Mouse (Mus musculus) kidney, postnatal 0 days (tissue): ENCODE measurements around the gene Smim5. TPM values are rescaled to one million over a fixed set of nuclear protein-coding genes. Genes with fewer than 3 reads are reported as not detected.

Source experiments
- ATAC-seq: fragments of 200-750 bp; cut with Nextera tagmentation; replicated peaks from 2 replicates; pipeline ENCODE4 v1.8.0; 2017; ENCODE audit warnings: low read depth, moderate number of reproducible peaks, moderate TSS enrichment, moderate library complexity; ENCODE audit not compliant: low FRiP score
- DNase-seq: peaks from one replicate; pipeline ENCODE4 v3.0.0-alpha.2; 2016; ENCODE audit warnings: low spot score
- H3K27ac ChIP-seq: fragments of 300-500 bp; sonication (generic); 2 replicates; pipeline ENCODE4 v1.5.1; 2014; ENCODE audit warnings: mild to moderate bottlenecking
- H3K27me3 ChIP-seq: fragments of 300-500 bp; sonication (generic); 2 replicates; pipeline ENCODE4 v1.6.1; 2014; ENCODE audit warnings: low read length, mixed read lengths; ENCODE audit not compliant: insufficient read depth
- H3K36me3 ChIP-seq: fragments of 300-500 bp; sonication (generic); 2 replicates; pipeline ENCODE4 v1.6.1; 2014; ENCODE audit warnings: low read length, mixed read lengths; ENCODE audit not compliant: insufficient read depth
- H3K4me1 ChIP-seq: fragments of 300-500 bp; sonication (generic); replicated peaks from 2 replicates; pipeline ENCODE4 v1.6.1; 2014; ENCODE audit warnings: antibody characterized with exemption, low read length, mixed read lengths; ENCODE audit not compliant: insufficient read depth
- H3K4me2 ChIP-seq: fragments of 300-500 bp; sonication (generic); 2 replicates; pipeline ENCODE4 v1.6.1; 2014; ENCODE audit warnings: mild to moderate bottlenecking, low read length, moderate library complexity, mixed read lengths
- H3K4me3 ChIP-seq: fragments of 300-500 bp; sonication (generic); replicated peaks from 2 replicates; pipeline ENCODE4 v1.5.1; 2014; ENCODE audit warnings: low read depth, low read length
- H3K9ac ChIP-seq: fragments of 300-500 bp; sonication (generic); 2 replicates; pipeline ENCODE4 v1.6.1; 2014; ENCODE audit warnings: low read depth, low read length
- H3K9me3 ChIP-seq: fragments of 300-500 bp; sonication (generic); replicated peaks from 2 replicates; pipeline ENCODE4 v1.6.1; 2016; ENCODE audit warnings: low read length, inconsistent platforms, mixed read lengths
- CTCF ChIP-seq: IDR thresholded peaks from 2 replicates; pipeline ENCODE4 v1.5.1; 2016; ENCODE audit warnings: antibody characterized with exemption, low read depth, mild to moderate bottlenecking, moderate library complexity
- WGBS: fragments of 180-500 bp; shearing (Covaris S2); extraction: QIAGEN DNeasy Blood & Tissue Kit; methylation state at CpG from one replicate; pipeline ENCODE4 v1.1.7; 2014; 5-methylcytosine and 5-hydroxymethylcytosine counted together
- polyA plus RNA-seq: library from polyadenylated mRNA; unstranded; fragments of >200 nt; fragmentation: Nextera tagmentation; extraction: Ambion mirVana; gene quantifications from 2 replicates; pipeline ENCODE4 v1.2.1, GENCODE M21; 2015

The Smim5 gene
- polyA plus RNA-seq, 1 experiment from 2014 or later = 12.1 TPM

DNA sequence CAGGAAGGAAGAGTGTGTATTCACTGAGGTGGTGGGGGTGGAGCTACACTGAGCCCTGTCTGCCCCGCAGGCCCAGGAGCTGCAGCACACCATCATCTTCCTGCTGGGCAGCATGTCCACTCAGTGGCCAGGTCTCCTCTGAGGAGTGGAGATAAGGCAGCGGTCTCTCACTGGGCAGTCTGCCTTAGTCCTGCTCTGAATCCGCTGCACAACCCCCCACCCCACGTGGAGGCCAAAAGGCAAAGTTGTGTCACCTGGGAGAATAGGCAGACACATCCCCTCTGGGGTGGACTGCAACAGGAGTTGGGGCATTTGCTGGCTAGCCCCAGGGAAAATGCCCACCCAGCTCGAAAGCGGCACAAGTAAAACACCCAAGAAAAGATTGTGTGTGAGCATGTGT is 7.6 kb upstream of the Smim5 start:
- ATAC-seq = no peak
- Histone ChIP-seq H3K27ac (no peak overlapping the region), H3K9ac (no peak overlapping the region), H3K4me3 (no peak overlapping the region), H3K4me1 (no peaks in the 10 kb centered on the region), H3K4me2 (no peak overlapping the region), H3K9me3 (no peaks in the 10 kb centered on the region), H3K36me3 (0 out of 2 replicates have a peak, but pooled peaks cover 13% of the 10 kb centered on the region), H3K27me3 (no peaks in the 10 kb centered on the region)
- WGBS = 66% methylated on average over 6 of the region's 6 CpGs
- DNase-seq = no peak
- no peak for TF ChIP-seq CTCF

DNA sequence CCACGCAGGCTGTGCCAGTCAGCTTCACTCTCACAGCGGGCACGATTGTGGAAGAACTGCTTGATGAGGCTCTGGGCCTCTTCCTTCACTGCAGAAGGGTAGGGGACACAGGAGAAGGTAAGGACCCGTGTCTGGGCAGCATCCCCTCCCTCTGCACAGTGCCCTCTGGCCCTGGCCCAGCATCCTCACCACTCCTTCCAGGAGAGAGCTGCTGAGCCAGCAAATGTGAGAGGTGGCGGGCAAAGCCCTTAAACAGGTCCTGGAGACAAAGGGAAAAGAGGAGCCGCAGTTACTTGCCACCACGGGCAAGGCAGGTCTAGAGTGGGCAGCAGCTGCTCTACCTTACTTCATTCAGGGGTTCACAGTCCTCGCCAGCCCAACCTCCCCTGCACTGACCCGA is 6.7 kb upstream of the Smim5 start:
- 89% methylated on average over 9 of the region's 9 CpGs for WGBS
- Histone ChIP-seq H3K27me3 (no peaks in the 10 kb centered on the region), H3K4me3 (no peak overlapping the region), H3K27ac (no peak overlapping the region), H3K4me2 (no peak overlapping the region), H3K9ac (no peak overlapping the region), H3K9me3 (no peaks in the 10 kb centered on the region), H3K4me1 (no peaks in the 10 kb centered on the region), H3K36me3 (0 out of 2 replicates have a peak, but pooled peaks cover 13% of the 10 kb centered on the region)
- TF ChIP-seq CTCF = no peak
- ATAC-seq (no peak), DNase-seq (no peak)

GRCm38 (mm10) chr11:115894755-115895520 is 4.8 kb upstream of the Smim5 start:
- no peaks in the 10 kb centered on the region for H3K9me3 ChIP-seq
- H3K36me3 ChIP-seq = 0 out of 2 replicates have a peak, but pooled peaks cover 13% of the 10 kb centered on the region
- no peaks in the 10 kb centered on the region for H3K27me3 ChIP-seq
- H3K9ac ChIP-seq = no peak overlapping the region
- DNase-seq = peak; percentile 56
- H3K4me1 ChIP-seq = peaks cover 6% of the 10 kb centered on the region
- TF ChIP-seq CTCF = peak; percentile 66
- no peak overlapping the region for H3K4me3 ChIP-seq
- 69% methylated on average over 14 of the region's 14 CpGs for WGBS
- no peak overlapping the region for H3K27ac ChIP-seq
- ATAC-seq = no peak
- no peak overlapping the region for H3K4me2 ChIP-seq

GRCm38 (mm10) chr11:115898446-115898845 is 1.3 kb upstream of the Smim5 start:
- no peak for TF ChIP-seq CTCF
- H3K36me3 ChIP-seq = 0 out of 2 replicates have a peak, but pooled peaks cover 7% of the 10 kb centered on the region
- no peak for ATAC-seq
- no peak for DNase-seq
- H3K9me3 ChIP-seq = no peaks in the 10 kb centered on the region
- H3K27ac ChIP-seq = no peak overlapping the region
- H3K9ac ChIP-seq = no peak overlapping the region
- 79% methylated on average over 7 of the region's 7 CpGs for WGBS
- no peak overlapping the region for H3K4me3 ChIP-seq
- H3K4me1 ChIP-seq = peaks cover 34% of the 10 kb centered on the region
- H3K27me3 ChIP-seq = no peaks in the 10 kb centered on the region
- H3K4me2 ChIP-seq = no peak overlapping the region

DNA sequence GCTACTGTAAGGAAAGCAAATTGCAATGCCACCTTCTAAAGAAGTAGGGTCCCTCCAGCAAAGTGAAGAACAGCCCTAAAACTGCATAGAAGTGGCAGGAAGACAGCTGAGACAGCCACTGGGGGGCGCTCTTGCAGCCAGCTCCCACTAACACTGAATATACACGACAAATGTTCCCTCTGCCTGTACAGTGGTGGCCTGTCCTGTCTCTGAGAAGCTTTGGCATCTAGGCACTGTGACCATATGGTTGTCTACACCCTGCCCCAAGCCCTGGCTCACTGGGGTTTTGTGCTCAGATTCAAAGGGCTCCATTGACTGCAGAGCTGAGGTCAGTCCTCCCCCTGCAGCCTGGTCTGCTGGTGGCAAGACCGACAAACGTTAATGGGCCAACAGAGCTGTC is 880 bp upstream of the Smim5 start:
- Histone ChIP-seq H3K4me3 (no peak overlapping the region), H3K36me3 (0 out of 2 replicates have a peak, but pooled peaks cover 3% of the 10 kb centered on the region), H3K9me3 (no peaks in the 10 kb centered on the region), H3K27me3 (no peaks in the 10 kb centered on the region), H3K4me1 (peaks cover 38% of the 10 kb centered on the region), H3K9ac (no peak overlapping the region), H3K27ac (peak overlapping the region; percentile 91), H3K4me2 (no peak overlapping the region)
- TF ChIP-seq CTCF = peak; percentile 72
- DNase-seq = no peak
- no peak for ATAC-seq
- WGBS = 9% methylated on average over 4 of the region's 4 CpGs

- WGBS = 61% methylated on average over 8 of the region's 8 CpGs
- 0 out of 2 replicates have a peak overlapping the region, but pooled peaks have one; percentile 91 for H3K27ac ChIP-seq
- peaks cover 55% of the 10 kb centered on the region for H3K4me1 ChIP-seq
- no peak overlapping the region for H3K4me3 ChIP-seq
- no peaks in the 10 kb centered on the region for H3K27me3 ChIP-seq
- H3K9ac ChIP-seq = peak overlapping the region; percentile 32; the same call in 1 of the 2 replicates
- H3K4me2 ChIP-seq = peak overlapping the region; percentile 38; the same call in 1 of the 2 replicates
- DNase-seq (no peak), ATAC-seq (no peak)
- TF ChIP-seq CTCF = no peak
- H3K9me3 ChIP-seq = no peaks in the 10 kb centered on the region
- H3K36me3 ChIP-seq = no peaks in the 10 kb centered on the region
Measured at GRCm38 (mm10) chr11:115900561-115901337, 983 bp downstream of the Smim5 start.
